Mouse (Mus musculus) megakaryocyte-erythroid progenitor cell, adult 5-6 weeks (primary cell): ENCODE data around the gene Tapt1. TPM values are rescaled to one million over a fixed set of nuclear protein-coding genes. Genes with fewer than 3 reads are reported as not detected.
"Not testable (repeated sequence)": the region's sequence is repeated elsewhere in the genome, so short reads cannot be mapped to it uniquely, and the experiment has no call there.

ENCODE experiments used
- ATAC-seq: replicated peaks from 2 replicates; pipeline ENCODE4 v1.8.0; 2016; ENCODE audit warnings: mild to moderate bottlenecking, inconsistent platforms; ENCODE audit not compliant: severe bottlenecking, poor library complexity, low FRiP score, low TSS enrichment
- total RNA-seq, 2 experiments: library from RNA; stranded (forward) in 1 of 2; stranded (reverse) in 1 of 2; fragments of 200-1000, 215-1000 nt in 1 of 2; fragments of >200 nt in 1 of 2; fragmentation: Nextera tagmentation in 1 of 2; gene quantifications; 2 replicates each; pipeline ENCODE4 v1.2.3; 2014 to 2017

Tapt1 gene
- total RNA-seq, 2 experiments from 2014 or later: 116 to 173 TPM

DNA sequence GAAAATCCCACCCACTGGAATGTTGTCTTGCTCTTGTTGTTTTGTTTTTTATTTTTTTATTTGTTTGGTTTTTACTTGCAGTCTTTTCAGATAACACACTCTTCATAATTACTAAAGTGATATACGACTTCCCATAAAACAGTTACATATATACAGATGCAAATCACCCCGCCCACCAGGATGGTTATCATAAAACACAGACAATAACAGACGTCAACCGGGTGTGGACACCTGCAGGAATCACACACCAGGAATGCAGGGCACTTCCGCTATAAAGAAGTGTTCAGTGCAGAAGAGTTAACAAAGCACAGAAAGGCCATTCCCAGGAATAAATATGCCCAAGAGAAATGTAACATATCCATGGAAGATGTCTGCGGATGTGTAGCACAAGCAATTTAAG is 68.7 kb downstream of the Tapt1 start:
- ATAC-seq: no peak

DNA sequence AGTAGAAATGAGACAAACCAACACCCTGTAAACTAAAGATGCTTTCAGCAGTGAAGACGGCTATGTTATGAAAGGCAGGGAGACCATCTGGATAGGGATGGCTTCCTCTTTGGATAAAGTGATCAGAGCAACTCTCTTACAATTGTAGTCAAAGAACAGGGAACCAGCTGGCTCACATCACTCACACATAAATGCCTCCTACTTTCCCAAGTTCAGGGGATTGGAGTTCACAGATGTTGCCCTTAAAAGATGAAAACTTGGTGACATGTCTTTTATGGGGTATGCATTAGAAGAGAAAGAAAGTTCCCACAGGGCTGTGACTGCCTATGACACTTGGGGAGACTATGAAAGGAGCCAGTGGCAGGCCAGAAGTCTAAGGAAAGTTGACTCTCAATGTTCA is 73.4 kb downstream of the Tapt1 start:
- no peak for ATAC-seq

DNA sequence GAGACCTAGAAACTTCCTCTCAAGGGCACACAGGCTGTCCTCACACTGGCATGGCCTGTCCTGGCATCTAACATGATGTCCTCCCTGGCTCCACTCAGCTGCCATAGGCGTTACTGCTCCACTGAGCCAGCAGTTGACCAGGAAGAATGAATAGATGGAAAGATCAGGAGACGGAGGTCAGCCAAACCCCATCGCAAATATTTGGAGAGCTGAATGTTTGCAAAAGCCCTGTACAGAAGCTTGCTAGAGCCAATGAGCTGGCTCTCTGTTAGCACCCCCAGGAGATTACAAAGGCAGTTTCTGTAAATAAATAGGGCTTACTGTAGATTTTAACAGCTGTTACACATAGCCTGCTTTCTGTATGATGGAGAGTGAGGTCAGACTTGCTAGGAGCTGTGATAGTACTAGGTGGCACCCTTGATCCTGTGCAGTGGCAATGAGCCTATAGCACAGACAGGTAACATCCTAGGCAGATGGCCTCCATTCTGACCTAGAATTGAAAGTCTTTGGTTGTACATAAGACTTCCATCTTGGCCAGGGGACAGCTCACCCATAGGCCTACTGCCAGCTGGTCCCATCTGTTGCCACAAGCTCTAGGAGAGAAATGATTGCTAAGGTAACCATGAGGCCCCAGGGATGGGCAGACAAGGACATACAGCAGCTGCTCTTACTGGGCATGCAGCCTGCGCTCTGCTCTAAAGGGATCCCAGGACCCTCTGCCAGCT is 74.9 kb downstream of the Tapt1 start:
- no peak for ATAC-seq

DNA sequence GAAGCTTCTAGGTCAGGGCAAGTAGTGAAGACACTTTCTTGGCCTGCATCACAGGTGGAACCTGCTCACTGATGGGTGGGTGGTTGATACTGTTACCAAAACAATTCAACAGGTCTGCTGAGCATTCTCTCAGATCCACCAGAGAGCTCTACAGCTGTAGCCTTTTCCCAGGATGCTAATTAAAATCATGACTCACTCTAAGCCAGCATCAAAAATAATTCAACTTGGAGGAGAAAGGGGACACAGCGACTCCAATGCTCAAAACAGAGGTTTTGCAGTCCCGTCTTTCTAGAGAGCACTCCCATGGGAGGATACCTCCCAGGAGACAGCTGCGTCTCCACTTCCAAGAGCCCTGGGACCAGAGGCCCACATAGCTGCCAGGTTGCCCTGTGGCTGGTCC is 78.7 kb downstream of the Tapt1 start:
- ATAC-seq: no peak

DNA sequence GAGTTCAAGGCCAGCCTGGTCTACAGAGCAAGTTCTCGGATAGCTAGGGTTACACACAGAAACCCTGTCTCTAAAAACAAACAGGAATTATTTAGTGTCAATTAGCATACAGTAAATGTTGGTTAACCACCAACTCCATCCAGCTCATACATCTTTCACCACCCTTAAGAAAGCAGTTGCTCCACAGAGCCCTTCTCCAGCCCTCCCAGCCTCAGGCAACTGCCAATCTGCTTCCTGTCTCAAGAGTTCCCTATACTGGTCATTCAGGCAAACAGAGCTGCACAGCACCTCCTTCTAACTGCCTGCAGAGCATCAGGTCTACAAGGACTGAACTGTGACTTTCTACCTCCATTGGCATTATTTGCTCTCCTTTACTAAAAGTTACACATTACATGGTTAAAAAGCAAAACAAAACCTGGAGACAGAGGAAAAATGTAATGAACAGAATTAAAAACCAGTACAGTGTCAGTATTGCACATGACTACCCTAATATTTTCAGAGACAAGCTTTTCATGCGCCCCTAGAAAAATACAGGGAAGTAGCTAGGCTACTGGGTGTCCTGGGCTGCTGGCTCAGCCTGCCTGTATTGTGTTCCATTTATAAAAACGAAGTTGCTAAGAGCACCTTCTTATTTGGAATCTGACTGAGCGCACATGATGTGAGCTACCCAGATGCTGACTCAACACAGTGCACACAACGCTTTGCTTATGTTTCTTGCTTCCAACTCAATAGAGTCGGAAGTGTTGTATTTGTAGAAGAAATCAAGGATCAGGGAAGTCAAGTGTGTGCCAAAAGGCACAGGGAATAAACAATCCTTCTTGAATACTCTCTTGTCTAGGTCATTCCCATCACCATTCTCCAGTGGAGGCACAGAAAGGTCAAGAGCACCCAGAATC is 79.7 kb downstream of the Tapt1 start:
- ATAC-seq: no peak

DNA sequence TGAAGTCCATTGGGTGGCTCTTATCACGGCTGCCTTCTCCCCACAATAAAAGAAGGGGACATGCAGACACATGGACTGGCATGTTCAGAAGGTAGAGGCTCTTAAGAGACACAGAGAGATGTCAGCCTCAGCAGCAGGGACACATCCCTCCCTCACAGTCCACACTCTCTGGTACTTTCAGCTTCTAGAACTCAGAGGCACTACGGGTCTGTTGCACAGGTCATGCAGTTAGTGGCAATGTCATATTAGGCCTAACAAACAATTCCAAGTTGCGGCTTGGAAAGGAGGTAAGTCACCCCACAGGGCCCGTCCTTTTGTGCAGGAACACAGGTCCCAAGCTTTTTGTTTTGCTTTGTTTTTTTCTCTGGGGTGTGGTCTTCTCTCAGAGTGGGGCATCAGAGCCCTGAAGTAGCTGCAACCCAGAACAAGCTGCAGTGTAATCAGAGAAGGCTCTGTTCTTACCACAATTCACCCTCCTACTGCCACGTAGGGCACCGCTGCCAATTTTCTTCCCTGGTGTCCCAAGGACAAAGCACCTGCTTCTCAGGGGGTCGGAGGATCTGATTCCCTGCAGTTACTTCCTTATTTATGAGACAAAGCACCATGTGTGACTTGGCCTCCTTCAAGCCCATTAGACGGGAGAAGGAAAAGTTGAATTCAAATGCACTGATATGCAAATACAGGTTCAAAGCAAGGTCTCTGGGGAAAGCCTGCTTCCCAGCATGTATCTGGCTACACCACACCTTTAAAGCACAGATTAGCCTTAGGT is 82.8 kb downstream of the Tapt1 start:
- no peak for ATAC-seq

DNA sequence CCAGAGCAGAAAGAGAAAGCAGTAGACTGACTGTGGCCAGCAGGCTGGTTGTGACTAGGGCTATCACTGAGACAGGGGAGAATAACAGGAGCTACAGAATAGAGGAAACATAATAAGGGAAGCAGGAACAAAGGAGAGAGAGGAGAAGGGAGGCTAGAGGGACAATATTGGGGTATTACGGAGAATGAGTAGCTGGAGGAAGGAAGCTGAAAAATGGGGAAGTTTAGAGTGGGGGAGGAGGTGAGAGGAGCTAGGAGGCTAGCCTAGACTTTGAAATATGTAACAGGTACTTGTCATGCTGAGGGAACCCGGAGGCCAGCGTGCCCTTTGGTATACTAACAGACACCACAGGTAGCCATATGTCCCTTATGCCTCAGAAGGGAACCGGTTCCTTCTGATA is 98.9 kb downstream of the Tapt1 start:
- ATAC-seq: no peak

DNA sequence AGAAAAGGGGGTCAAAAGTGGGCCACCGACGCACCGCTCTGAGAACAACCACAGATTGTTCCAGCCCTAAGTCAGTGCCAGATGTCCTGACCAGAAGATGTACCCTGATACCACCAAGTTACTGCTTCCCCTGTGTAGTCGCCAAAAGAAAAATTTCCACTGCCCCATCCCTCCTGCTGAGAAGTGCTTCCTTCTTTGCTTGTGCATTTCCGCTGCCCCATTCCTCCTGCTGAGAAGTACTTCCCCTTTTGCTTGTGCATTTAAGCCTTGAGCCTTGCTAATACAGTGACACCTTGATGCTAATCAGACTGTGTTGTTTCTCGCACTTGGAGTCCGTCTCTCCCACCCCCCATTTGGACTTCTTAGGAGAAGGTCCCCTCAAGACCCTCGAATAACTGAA is 99.9 kb downstream of the Tapt1 start:
- ATAC-seq: not testable (repeated sequence)

Other genes starting within 250 kb of the Tapt1 start
- not detected in 2 replicates for gene Fgfbp1, start 244.8 kb downstream of the Tapt1 start, total RNA-seq (2014; fragmentation: Nextera tagmentation)
- gene Fgfbp1, start 244.8 kb downstream of the Tapt1 start, total RNA-seq (2017): not detected in 2 replicates
- gene Prom1, start 124.6 kb downstream of the Tapt1 start, total RNA-seq (2014; fragmentation: Nextera tagmentation): 2.3 TPM in 1 of 2 replicates, not detected in the other
- gene Prom1, start 124.6 kb downstream of the Tapt1 start, total RNA-seq (2017): 0.28 TPM in 1 of 2 replicates, not detected in the other